Mouse (Mus musculus) left cerebral cortex, postnatal 4 days (tissue): ENCODE results near the gene Foxd2. TPM values are rescaled to one million over a fixed set of nuclear protein-coding genes. Genes with fewer than 3 reads are reported as not detected.

Experiments used
- DNase-seq: peaks from one replicate; pipeline ENCODE4 v3.0.0-alpha.2; 2022
- intact Hi-C: fragments of 180-260 bp; cut with DNase I; formaldehyde crosslinking; loops from one replicate; pipeline ENCODE4 v1.15.1; 2025
- total RNA-seq, 2 experiments: library from RNA; stranded (reverse); gene quantifications; 2 replicates each; pipeline ENCODE4 v1.2.3; 2021

The Foxd2 gene
- 1 to 10 TPM in 1 of 2 experiments, under 1 TPM in 1; 0.76 to 1.2 TPM for total RNA-seq

DNA sequence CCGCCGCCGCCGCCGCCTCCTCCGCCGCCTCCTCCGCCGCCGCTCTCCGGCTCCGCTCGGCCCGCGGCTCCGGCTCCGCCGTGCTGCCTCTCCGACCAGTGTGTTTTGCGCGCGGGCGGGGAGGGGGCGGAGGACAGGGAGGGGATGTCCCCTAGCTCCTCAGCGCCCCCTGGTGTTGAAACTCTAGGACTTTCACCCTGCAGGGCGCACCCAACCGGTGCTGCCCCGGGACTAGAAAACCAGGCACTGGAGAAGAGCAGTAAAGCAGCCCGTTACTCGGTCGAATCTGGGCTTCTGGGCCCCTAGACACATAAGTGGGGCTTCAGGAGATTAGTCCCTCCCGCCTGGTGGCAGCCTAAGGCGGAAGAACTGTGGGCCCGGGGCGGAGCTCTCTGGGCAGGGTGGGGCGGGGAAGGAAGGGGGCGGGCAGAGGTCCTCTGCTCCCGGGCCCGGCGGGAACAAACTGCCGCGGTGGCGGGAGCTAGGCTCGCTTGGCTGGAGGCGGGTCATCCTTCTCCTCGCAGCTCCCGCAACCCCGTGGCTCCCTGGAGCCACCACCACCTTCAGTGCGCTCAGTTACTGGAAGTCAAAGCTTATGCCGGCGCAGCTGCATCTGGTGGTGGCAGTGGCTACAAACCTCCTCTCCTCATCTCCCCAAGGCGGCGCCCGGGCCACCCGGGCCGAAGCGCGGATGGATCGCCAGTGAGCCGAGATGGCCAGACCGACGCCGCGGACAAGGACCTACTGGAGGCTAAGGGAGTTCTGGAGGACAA lies at the start of gene Foxd2:
Gene Foxd2, minus strand, starts transcription at position 45 of the 773 bp plus-strand sequence.
- peak; percentile 93 for DNase-seq
- intact Hi-C loops, result no loop called here

- intact Hi-C loops, result no loop called here
- DNase-seq, result no peak
Observed at GRCm38 (mm10) chr4:114958231-114958630, 49.6 kb upstream of the Foxd2 start.

- intact Hi-C loops, result no loop called here
- peak; percentile 11 for DNase-seq
Observed at GRCm38 (mm10) chr4:114957403-114957802, 48.7 kb upstream of the Foxd2 start.

GRCm38 (mm10) chr4:114953172-114953571 lies 44.5 kb upstream of the Foxd2 start:
- no peak for DNase-seq
- intact Hi-C loops, result no loop called here

DNA sequence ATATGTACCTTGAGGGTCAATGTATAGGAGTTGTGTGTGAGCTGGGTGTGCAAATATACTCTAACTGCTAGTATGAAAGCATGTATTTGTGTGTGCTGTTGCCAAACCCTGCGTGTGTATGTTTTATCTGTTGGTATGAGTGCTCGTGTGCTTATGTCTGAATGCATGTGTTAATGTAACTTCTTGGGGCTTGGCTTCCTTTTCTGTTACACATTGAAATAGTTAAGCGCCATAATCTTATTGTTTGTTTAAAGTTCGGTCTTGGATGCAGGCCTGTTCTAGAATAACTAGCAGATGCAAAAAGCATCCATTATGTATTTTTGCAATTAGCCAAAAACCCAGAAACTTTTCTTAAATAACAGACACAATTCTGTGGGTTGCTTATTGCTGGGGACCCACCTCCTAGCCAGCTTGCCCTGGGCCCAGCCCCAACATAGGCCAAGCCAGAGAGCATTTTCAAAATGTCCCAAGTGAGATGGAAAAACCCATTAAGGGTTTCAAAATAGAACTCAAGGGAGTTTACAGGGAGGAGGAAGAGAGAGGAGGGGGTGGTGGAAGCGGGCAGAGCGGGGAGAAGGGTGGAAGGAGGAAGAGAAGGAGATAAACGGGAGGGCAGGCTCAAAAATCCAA lies 39.3 kb upstream of the Foxd2 start:
- DNase-seq, result no peak
- intact Hi-C loops, result loop anchor here (2.0 to 10.0 kb wide), 2 partner anchors 303 to 647 kb away; no protein-coding TSS in a partner anchor

GRCm38 (mm10) chr4:114947395-114947794 lies 38.7 kb upstream of the Foxd2 start:
- intact Hi-C loops, result loop anchor here (2.0 to 10.0 kb wide), 2 partner anchors 303 to 647 kb away; no protein-coding TSS in a partner anchor
- peak; percentile 75 for DNase-seq

DNA sequence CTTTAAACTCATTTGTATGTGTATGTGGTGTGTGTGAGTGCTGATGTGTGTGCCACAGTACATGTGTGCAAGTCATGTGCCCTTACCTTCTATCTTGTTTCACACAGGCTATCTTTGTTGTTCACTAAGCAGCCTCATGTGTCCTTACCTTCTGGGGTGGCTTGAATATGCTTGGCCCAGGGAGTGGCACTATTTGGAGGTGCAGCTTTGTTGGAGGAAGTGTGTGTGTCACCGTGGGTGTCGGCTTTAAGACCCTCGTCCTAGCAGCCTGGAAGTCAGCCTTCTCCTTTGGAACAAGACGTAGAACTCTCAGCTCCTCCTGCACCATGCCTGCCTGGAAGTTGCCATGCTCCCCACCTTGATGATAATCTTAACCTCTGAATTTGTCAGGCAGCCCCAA lies 37.7 kb upstream of the Foxd2 start:
- no peak for DNase-seq

GRCm38 (mm10) chr4:114945021-114945420 lies 36.3 kb upstream of the Foxd2 start:
- intact Hi-C loops, result loop anchor here (10.0 kb wide), 1 partner anchor 300 kb away; no protein-coding TSS in a partner anchor
- DNase-seq, result peak; percentile 48

More for the DNA sequence above, 37.7 kb upstream of the Foxd2 start:
- intact Hi-C loops, result loop anchor here (2.0 to 10.0 kb wide), 2 partner anchors 302 to 646 kb away; no protein-coding TSS in a partner anchor

GRCm38 (mm10) chr4:114942583-114942982 lies 33.9 kb upstream of the Foxd2 start:
- intact Hi-C loops, result loop anchor here (10.0 kb wide), 1 partner anchor 298 kb away; no protein-coding TSS in a partner anchor
- no peak for DNase-seq

DNA sequence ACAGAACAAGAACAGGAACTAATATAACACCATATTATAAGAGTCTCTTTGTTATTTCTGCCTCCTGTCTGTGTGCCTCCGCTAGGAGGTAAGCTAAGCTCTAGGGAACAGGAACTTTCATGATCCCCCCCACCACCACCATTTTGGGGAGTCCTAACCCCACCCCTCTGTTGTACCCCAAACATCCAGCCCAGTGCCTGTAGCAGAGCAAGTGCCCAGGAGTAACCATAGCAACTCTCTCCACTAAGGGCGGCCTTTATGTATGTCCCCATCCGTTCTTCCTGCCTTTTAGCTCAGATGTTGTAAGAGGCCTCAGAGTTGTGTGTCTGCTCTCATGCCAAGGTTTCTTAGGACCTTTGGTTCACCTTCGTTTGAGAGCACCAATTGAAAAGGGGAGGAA lies 33.4 kb upstream of the Foxd2 start:
- intact Hi-C loops, result loop anchor here (10.0 kb wide), 1 partner anchor 297 kb away; no protein-coding TSS in a partner anchor
- no peak for DNase-seq

- intact Hi-C loops, result loop anchor here (10.0 kb wide), 1 partner anchor 297 kb away; no protein-coding TSS in a partner anchor
- no peak for DNase-seq
Observed at GRCm38 (mm10) chr4:114941311-114941710, 32.6 kb upstream of the Foxd2 start.

DNA sequence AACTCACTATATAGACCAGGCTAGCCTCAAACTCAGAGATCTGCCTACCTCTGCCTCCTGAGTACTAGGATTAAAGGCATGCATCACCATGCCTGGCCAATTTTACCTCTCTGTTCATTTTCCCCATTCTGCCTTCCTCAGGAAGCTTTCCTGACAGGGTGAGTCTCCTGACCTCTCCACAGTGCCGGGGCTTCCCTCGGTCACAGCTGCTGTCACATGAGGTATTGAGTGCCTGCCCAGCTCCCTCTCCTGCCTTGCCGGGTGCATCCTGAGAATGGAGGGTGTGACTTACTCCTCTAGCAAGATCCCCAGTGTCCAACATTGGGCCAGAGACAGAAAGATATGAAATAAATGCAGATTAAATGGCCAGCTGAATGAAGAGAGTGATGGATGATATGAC lies 29.6 kb upstream of the Foxd2 start:
- no peak for DNase-seq
- intact Hi-C loops, result no loop called here

- DNase-seq, result no peak
- intact Hi-C loops, result no loop called here
Observed at GRCm38 (mm10) chr4:114937459-114938047, 28.9 kb upstream of the Foxd2 start.

- no peak for DNase-seq
- intact Hi-C loops, result no loop called here
Observed at GRCm38 (mm10) chr4:114934188-114934587, 25.5 kb upstream of the Foxd2 start.

DNA sequence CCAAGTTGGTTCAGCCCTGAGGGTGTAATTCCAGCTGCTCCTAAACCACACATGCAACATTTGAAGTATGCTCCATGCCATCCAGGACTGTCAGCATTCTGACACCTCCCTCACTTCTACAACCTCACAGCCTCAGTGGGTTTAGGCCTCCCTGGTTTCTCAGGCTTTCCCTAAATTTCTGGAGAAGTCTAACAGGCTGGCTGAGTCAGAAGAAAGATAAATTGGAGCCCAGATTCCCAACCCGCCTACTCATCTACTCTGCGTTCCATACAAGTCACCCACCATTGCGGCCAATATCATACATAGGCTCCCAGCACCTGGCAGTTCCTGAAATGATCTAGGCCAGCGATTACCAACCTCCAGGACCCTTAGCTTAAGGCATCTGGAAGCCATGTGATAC lies 24.1 kb upstream of the Foxd2 start:
- DNase-seq, result no peak
- intact Hi-C loops, result no loop called here

DNA sequence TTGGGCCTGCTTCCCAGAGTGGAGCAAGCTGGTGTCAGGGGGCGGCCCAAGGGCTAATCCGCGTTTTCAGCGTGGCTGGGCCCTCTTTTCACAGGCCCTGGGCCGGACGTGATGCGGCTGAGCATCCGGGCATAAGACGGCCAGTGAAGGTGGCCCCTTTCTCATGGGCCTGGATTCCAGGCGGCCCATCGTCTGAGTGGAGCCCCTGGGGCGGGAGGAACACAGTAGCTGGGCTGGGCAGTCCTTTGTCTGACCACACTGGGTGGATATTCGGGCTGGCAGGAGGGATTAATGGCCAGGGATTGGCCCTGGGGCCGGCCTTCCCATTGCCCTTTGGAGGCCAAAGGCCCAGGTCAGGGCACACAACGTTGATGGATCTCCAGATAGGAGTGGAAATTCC lies 20.5 kb upstream of the Foxd2 start:
- DNase-seq, result no peak
- intact Hi-C loops, result no loop called here

DNA sequence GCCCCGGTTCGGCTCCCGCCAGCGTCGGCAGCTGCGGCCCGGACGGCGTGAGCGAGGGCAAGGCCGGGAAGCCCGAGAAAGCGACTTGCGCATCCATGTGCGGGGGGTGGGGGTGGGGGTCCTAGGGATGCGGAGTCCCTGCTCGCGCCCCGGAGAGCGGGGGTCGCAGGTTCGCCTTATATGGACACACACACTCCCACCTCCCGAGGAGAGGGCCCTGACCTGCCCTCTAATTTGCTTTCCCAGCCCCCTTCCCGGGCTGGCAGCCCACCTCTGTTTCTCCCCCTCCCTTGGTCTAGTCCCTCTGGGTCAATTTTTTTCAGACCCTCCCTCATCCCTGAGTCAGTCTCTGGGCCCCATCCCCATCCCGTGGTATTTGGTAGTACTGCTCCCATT lies 17.2 kb upstream of the Foxd2 start, which contains the start of gene Foxe3:
Gene Foxe3, minus strand, starts transcription at position 97 of the 396 bp plus-strand sequence.
- intact Hi-C loops, result no loop called here

GRCm38 (mm10) chr4:114924971-114925916 lies 16.6 kb upstream of the Foxd2 start:
- DNase-seq, result no peak
- intact Hi-C loops, result no loop called here

More for the DNA sequence above, 17.2 kb upstream of the Foxd2 start, which contains the start of gene Foxe3:
- DNase-seq, result no peak

DNA sequence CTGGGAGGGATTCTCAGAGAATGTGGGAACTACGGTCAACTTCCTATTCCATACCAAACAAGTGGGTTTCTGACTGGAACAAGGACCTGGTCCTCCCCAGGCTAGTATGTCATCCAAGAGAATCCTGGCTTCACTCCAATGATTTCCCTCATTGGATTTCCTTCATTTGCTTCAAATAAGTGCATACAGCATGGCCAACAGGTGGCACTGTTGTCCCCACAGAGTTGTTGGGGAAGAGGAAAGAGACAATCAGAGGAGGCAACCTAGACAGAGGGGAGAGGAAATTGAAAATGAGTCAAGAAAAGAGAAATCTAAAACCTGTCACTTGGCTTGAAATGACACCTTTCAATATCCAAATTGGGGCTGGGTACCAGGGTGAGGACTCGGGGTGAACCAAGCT lies 8.4 kb upstream of the Foxd2 start:
- DNase-seq, result peak; percentile 59
- intact Hi-C loops, result no loop called here

GRCm38 (mm10) chr4:114916056-114916455 lies 7.4 kb upstream of the Foxd2 start:
- intact Hi-C loops, result no loop called here
- no peak for DNase-seq
